Mouse (Mus musculus) kidney, adult 2 months (tissue): Measurements from ENCODE around the gene Pstpip1.

Source experiments
- CTCF ChIP-seq: fragments of 200-500 bp; conservative IDR thresholded peaks from 2 replicates; pipeline ENCODE4 v1.5.1; 2011; ENCODE audit warnings: low read depth, mild to moderate bottlenecking, control low read depth, low read length, moderate library complexity, mixed read lengths; ENCODE audit not compliant: insufficient read depth, insufficient read length
- POLR2A ChIP-seq: fragments of 200-500 bp; IDR thresholded peaks from one replicate; pipeline ENCODE4 v1.6.1; 2011; ENCODE audit warnings: low read depth, low read length, control low read depth

DNA sequence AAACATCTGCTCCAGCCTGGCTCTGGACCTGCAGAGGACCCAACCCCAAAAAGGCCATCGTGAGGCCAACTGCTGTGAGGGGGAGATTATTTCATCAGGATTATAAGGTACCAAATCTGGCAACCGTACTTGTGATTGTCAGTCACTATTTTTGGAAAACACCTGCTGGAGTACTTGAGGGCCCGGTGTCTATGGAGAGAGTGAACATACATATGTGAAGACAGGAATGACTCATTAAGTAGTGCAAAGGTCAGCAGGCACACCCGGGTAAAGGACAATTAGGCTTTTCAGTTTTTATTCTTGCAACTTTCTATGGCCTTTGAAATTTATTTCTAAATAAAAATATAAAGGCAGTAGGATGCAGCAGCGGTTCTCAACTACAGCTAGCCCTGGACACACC is 44.2 kb downstream of the Pstpip1 start:
- TF ChIP-seq CTCF, result no peak
- TF ChIP-seq POLR2A, result no peak
